Mouse (Mus musculus): Measurements from ENCODE around the gene Adamts7. TPM values are rescaled to one million over a fixed set of nuclear protein-coding genes. Genes with fewer than 3 reads are reported as not detected.
A peak's percentile ranks its signal among the peaks of the same experiment; 100 is the strongest.

Gene Adamts7
- polyA plus RNA-seq, 1 experiment, result 4.6 TPM

DNA sequence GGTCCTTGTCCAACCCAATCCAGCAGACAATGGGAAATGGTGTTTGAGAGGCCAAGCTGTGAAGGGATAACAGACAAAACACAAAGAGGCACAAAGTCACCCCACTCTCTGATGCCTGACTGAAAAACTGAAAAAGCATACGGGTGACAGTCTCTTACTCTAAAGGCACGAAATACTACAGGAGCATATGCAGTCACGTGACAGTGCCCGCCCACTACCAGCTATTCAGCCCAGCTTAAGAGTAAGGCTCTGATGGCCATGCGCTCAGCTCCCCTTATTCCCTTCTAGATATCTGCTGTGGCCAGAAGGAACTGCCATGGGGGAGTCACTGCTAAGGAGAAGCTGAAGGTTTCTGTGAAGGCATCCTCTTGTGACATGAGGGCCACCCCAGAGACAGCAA lies 82.9 kb downstream of the Adamts7 start:
- peaks cover 3% of the 10 kb centered on the region; the same call in 1 of the 2 replicates for H3K4me1 ChIP-seq (ENCODE audit: control insufficient read depth, insufficient read depth, insufficient read length)
- no peaks in the 10 kb centered on the region for H3K36me3 ChIP-seq (ENCODE audit: control insufficient read depth, insufficient read depth, low read length)
- no peak overlapping the region for H3K4me3 ChIP-seq (ENCODE audit: extremely low read depth, insufficient read depth, insufficient read length)
- no peaks in the 10 kb centered on the region for H3K27me3 ChIP-seq (ENCODE audit: control insufficient read depth, insufficient read depth, low read length)
- 73% methylated on average over 5 of the region's 5 CpGs for WGBS
- DNase-seq (ENCODE audit: low read depth in 1 of 2, low spot score in 2 of 2), result no peak
- H3K27ac ChIP-seq (ENCODE audit: insufficient read depth, low read length), result peak overlapping the region; percentile 14; the same call in 1 of the 2 replicates
- TF ChIP-seq POLR2A (IDR thresholded peaks at IDR 0.05; ENCODE audit: low read depth, low read length), result no peak
- TF ChIP-seq CTCF (IDR thresholded peaks at IDR 0.05; ENCODE audit: extremely low read depth, insufficient read depth, insufficient read length, insufficient replicate concordance), result no peak

DNA sequence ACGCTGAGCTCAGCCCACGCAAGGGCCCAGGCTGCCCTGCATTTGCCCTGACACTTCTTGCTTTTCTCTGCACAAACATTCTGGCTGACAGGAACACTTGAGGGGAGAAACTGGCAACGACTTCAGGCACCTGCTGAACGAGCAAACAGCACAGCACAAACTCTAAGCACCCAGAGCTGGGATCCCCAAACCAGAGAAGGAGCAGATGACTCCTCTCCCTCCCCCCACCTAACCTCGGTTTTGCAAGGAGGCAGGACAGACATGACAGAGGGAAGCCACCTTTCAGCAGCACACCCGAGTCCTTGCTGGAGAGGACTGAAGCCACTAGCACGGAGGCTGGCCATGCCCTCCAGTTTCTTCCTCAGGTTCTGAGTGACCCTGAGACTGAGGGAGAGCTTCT lies 84.4 kb downstream of the Adamts7 start:
- no peak for TF ChIP-seq CTCF (IDR thresholded peaks at IDR 0.05; ENCODE audit: extremely low read depth, insufficient read depth, insufficient read length, insufficient replicate concordance)
- no peak overlapping the region for H3K4me3 ChIP-seq (ENCODE audit: extremely low read depth, insufficient read depth, insufficient read length)
- peaks cover 7% of the 10 kb centered on the region; the same call in 1 of the 2 replicates for H3K4me1 ChIP-seq (ENCODE audit: control insufficient read depth, insufficient read depth, insufficient read length)
- 29% methylated on average over 7 of the region's 7 CpGs for WGBS
- H3K36me3 ChIP-seq (ENCODE audit: control insufficient read depth, insufficient read depth, low read length), result no peaks in the 10 kb centered on the region
- no peak for DNase-seq (ENCODE audit: low read depth in 1 of 2, low spot score in 2 of 2)
- peak overlapping the region; percentile 15; the same call in 1 of the 2 replicates for H3K27ac ChIP-seq (ENCODE audit: insufficient read depth, low read length)
- no peaks in the 10 kb centered on the region for H3K27me3 ChIP-seq (ENCODE audit: control insufficient read depth, insufficient read depth, low read length)

DNA sequence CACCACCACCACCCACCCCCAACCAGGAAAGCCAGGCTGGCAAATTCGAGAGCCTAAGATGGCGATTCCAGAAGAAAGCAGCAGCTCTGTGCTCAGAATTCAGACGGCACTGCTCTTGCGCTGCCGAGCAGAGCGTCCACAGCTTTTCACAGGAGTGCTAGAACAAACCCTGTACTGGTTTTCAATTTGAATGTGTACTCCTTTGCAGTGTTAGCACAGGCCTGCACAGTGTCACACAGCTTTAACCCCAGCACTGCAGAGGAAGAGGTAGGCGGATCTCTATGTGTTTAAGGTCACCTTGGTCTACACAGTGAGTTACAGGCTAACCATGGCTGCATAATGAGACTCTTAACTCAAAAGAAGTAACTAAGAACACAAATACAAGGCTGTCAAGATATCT lies 85.5 kb downstream of the Adamts7 start:
- no peak for TF ChIP-seq POLR2A (IDR thresholded peaks at IDR 0.05; ENCODE audit: low read depth, low read length)
- TF ChIP-seq CTCF (IDR thresholded peaks at IDR 0.05; ENCODE audit: extremely low read depth, insufficient read depth, insufficient read length, insufficient replicate concordance), result no peak
- Histone ChIP-seq H3K4me1 (ENCODE audit: control insufficient read depth, insufficient read depth, insufficient read length) (peaks cover 10% of the 10 kb centered on the region; the same call in 1 of the 2 replicates), H3K27ac (ENCODE audit: insufficient read depth, low read length) (peak overlapping the region; percentile 20; the same call in 1 of the 2 replicates), H3K4me3 (ENCODE audit: extremely low read depth, insufficient read depth, insufficient read length) (no peak overlapping the region), H3K36me3 (ENCODE audit: control insufficient read depth, insufficient read depth, low read length) (no peaks in the 10 kb centered on the region), H3K27me3 (ENCODE audit: control insufficient read depth, insufficient read depth, low read length) (no peaks in the 10 kb centered on the region)
- WGBS, result 62% methylated on average over 7 of the region's 7 CpGs
- DNase-seq (ENCODE audit: low read depth in 1 of 2, low spot score in 2 of 2), result no peak

DNA sequence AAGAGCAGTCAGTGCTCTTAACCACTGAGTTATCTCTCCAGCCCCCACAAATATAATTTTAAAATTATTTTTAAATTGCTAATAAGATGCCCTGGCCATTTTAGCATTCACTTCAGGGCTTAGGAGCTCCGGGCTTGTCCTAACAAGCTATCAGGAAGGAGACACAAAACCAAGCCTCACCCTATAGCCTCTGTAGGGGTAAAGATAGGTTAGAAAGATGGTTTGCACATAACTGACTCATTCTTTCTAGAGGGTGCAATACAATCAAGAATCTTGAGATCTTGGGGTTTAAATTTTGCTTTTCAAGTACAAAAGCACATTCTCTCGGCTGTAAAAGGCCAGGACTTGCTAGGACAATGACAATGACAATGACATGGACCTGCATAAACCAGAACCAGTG lies 86.2 kb downstream of the Adamts7 start:
- TF ChIP-seq POLR2A (IDR thresholded peaks at IDR 0.05; ENCODE audit: low read depth, low read length), result no peak
- no peak for TF ChIP-seq CTCF (IDR thresholded peaks at IDR 0.05; ENCODE audit: extremely low read depth, insufficient read depth, insufficient read length, insufficient replicate concordance)
- Histone ChIP-seq H3K27ac (ENCODE audit: insufficient read depth, low read length) (no peak overlapping the region), H3K4me1 (ENCODE audit: control insufficient read depth, insufficient read depth, insufficient read length) (peaks cover 13% of the 10 kb centered on the region; the same call in 1 of the 2 replicates), H3K27me3 (ENCODE audit: control insufficient read depth, insufficient read depth, low read length) (no peaks in the 10 kb centered on the region), H3K36me3 (ENCODE audit: control insufficient read depth, insufficient read depth, low read length) (no peaks in the 10 kb centered on the region), H3K4me3 (ENCODE audit: extremely low read depth, insufficient read depth, insufficient read length) (no peak overlapping the region)
- no peak for DNase-seq (ENCODE audit: low read depth in 1 of 2, low spot score in 2 of 2)
- 78% methylated on average over 2 of the region's 2 CpGs for WGBS

DNA sequence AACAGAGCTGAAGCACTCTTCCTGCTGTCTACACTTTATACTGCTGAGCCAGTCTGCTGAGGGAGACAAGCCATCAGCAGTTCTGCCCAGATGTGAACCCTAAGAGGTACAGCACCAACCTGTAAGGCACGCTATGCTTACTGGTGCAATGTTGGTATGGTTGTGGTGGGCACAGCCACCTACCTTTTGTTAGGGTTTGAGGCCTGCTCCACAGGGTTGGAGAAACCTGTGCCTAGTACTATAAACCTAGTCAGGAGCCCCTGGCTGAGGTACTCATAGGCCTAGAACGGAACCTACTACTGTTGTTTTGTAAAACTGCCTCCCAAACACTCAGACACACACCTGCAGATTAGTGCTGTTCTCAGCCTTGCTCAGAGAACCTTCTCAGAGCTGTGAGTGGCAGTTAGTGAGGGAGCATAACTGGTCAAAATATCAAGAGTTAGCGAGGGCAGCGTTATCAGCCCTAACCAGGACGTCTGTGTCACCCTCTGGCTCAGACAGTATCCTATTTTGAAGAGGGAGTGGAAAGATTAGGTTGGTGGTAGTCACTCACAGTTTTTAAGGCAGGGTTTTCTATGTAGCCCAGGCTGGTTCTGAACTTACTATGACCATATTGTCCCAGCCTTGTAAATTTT lies 87.4 kb downstream of the Adamts7 start:
- H3K4me1 ChIP-seq (ENCODE audit: control insufficient read depth, insufficient read depth, insufficient read length), result peaks cover 10% of the 10 kb centered on the region; the same call in 1 of the 2 replicates
- 64% methylated on average over 5 of the region's 5 CpGs for WGBS
- H3K4me3 ChIP-seq (ENCODE audit: extremely low read depth, insufficient read depth, insufficient read length), result no peak overlapping the region
- H3K36me3 ChIP-seq (ENCODE audit: control insufficient read depth, insufficient read depth, low read length), result no peaks in the 10 kb centered on the region
- H3K27me3 ChIP-seq (ENCODE audit: control insufficient read depth, insufficient read depth, low read length), result no peaks in the 10 kb centered on the region
- no peak for DNase-seq (ENCODE audit: low read depth in 1 of 2, low spot score in 2 of 2)
- TF ChIP-seq CTCF (IDR thresholded peaks at IDR 0.05; ENCODE audit: extremely low read depth, insufficient read depth, insufficient read length, insufficient replicate concordance), result no peak
- no peak for TF ChIP-seq POLR2A (IDR thresholded peaks at IDR 0.05; ENCODE audit: low read depth, low read length)
- H3K27ac ChIP-seq (ENCODE audit: insufficient read depth, low read length), result peak overlapping the region; percentile 29

DNA sequence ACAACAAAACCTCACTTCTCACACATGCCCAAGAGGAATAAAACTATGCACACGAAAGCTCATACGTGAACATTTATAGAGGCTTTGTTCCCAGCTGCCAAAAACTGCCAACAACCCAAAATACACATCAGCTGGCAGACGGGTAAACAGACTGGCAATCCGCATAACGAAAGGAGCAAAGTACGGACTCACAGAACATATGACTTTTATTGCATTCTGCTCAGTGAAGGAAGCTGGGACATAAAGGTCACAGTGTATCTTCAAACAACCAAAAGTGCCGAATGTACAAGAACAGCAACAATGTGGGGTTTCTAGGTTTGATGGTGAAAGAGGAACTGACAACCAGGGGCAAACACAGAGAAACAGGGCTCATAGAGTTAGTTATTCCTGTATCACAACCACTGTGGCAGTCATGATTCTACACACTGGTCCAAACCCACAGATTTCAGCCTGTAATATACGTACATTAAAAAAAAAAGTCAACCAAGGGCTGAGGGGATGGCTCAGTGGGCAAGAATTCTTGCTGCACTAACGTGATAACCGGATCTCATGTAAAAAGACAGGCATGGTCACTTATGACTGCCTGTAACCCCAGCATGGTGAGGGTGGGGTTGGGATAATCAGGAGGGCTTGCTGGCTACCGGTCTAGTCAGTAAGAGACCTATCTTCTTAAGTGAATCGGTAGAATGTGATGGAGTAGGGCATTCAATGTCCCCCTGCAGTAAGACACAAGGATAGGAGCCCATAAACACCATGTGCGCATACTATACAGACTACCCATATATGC lies 88.3 kb downstream of the Adamts7 start:
- Histone ChIP-seq H3K27me3 (ENCODE audit: control insufficient read depth, insufficient read depth, low read length) (no peaks in the 10 kb centered on the region), H3K27ac (ENCODE audit: insufficient read depth, low read length) (no peak overlapping the region), H3K4me1 (ENCODE audit: control insufficient read depth, insufficient read depth, insufficient read length) (peaks cover 10% of the 10 kb centered on the region; the same call in 1 of the 2 replicates), H3K36me3 (ENCODE audit: control insufficient read depth, insufficient read depth, low read length) (no peaks in the 10 kb centered on the region), H3K4me3 (ENCODE audit: extremely low read depth, insufficient read depth, insufficient read length) (no peak overlapping the region)
- DNase-seq (ENCODE audit: low read depth in 1 of 2, low spot score in 2 of 2), result no peak
- TF ChIP-seq POLR2A (IDR thresholded peaks at IDR 0.05; ENCODE audit: low read depth, low read length), result no peak
- TF ChIP-seq CTCF (IDR thresholded peaks at IDR 0.05; ENCODE audit: extremely low read depth, insufficient read depth, insufficient read length, insufficient replicate concordance), result no peak
- WGBS, result 53% methylated on average over 13 of the region's 13 CpGs

Data from spleen, adult 2 months (tissue).